Mouse (Mus musculus): ENCODE measurements around the gene Fam131b. TPM values are rescaled to one million over a fixed set of nuclear protein-coding genes. Genes with fewer than 3 reads are reported as not detected.

The Fam131b gene
- polyA plus RNA-seq, 1 experiment from 2014 or later = 0.13 TPM

- no peak for TF ChIP-seq CTCF (IDR thresholded peaks at IDR 0.05; ENCODE audit: low read depth)
Measured at GRCm38 (mm10) chr6:42270817-42271216, 53.6 kb downstream of the Fam131b start.

GRCm38 (mm10) chr6:42265391-42266330 is 58.8 kb downstream of the Fam131b start:
- Histone ChIP-seq H3K36me3 (ENCODE audit: insufficient read depth) (peaks cover 34% of the 10 kb centered on the region), H3K27ac (ENCODE audit: low read depth) (peak overlapping the region; percentile 92), H3K9ac (peak overlapping the region; percentile 92), H3K4me1 (ENCODE audit: insufficient read depth) (no peaks in the 10 kb centered on the region), H3K27me3 (ENCODE audit: insufficient read depth, low read length) (no peaks in the 10 kb centered on the region), H3K4me3 (ENCODE audit: low read depth, low read length) (peak overlapping the region; percentile 84), H3K9me3 (ENCODE audit: low read depth, low read length) (no peaks in the 10 kb centered on the region), H3K4me2 (peak overlapping the region; percentile 90)
- DNase-seq (peak; percentile 57), ATAC-seq (ENCODE audit: insufficient read depth) (no peak)
- WGBS = under 1% methylated on average over 21 of the region's 21 CpGs
- no peak for TF ChIP-seq CTCF (IDR thresholded peaks at IDR 0.05; ENCODE audit: low read depth)

More at GRCm38 (mm10) chr6:42270817-42271216, 53.6 kb downstream of the Fam131b start:
- H3K27me3 ChIP-seq (ENCODE audit: insufficient read depth, low read length) = no peaks in the 10 kb centered on the region
- H3K27ac ChIP-seq (ENCODE audit: low read depth) = no peak overlapping the region
- H3K36me3 ChIP-seq (ENCODE audit: insufficient read depth) = peaks cover 79% of the 10 kb centered on the region
- DNase-seq (no peak), ATAC-seq (ENCODE audit: insufficient read depth) (no peak)
- no peak overlapping the region for H3K4me3 ChIP-seq (ENCODE audit: low read depth, low read length)
- no peak overlapping the region for H3K9ac ChIP-seq
- H3K4me2 ChIP-seq = no peak overlapping the region
- no peaks in the 10 kb centered on the region for H3K9me3 ChIP-seq (ENCODE audit: low read depth, low read length)
- no peaks in the 10 kb centered on the region for H3K4me1 ChIP-seq (ENCODE audit: insufficient read depth)

Other genes with a start within 250 kb of the Fam131b start
- gene Tas2r139, start 183.7 kb downstream of the Fam131b start, polyA plus RNA-seq (2014; fragmentation: Nextera tagmentation; extraction: Ambion mirVana) = not detected in 2 replicates
- not detected in 2 replicates for gene Tas2r144, start 109.3 kb downstream of the Fam131b start, polyA plus RNA-seq (2014; fragmentation: Nextera tagmentation; extraction: Ambion mirVana)
- 31.8 and 34.2 TPM in 2 replicates for gene Gstk1, start 78.7 kb downstream of the Fam131b start, polyA plus RNA-seq (2014; fragmentation: Nextera tagmentation; extraction: Ambion mirVana)
- gene Tmem139, start 62.7 kb downstream of the Fam131b start, polyA plus RNA-seq (2014; fragmentation: Nextera tagmentation; extraction: Ambion mirVana) = 1.9 TPM in 2 replicates
- 71.1 and 75.1 TPM in 2 replicates for gene Casp2, start 59.7 kb downstream of the Fam131b start, polyA plus RNA-seq (2014; fragmentation: Nextera tagmentation; extraction: Ambion mirVana)
- 0.09 TPM in 1 of 2 replicates, not detected in the other for gene Clcn1, start 38.0 kb downstream of the Fam131b start, polyA plus RNA-seq (2014; fragmentation: Nextera tagmentation; extraction: Ambion mirVana)
- gene Zyx, start 25.0 kb upstream of the Fam131b start, polyA plus RNA-seq (2014; fragmentation: Nextera tagmentation; extraction: Ambion mirVana) = 194 and 198 TPM in 2 replicates
- 5.7 and 7.0 TPM in 2 replicates for gene Epha1, start 48.6 kb upstream of the Fam131b start, polyA plus RNA-seq (2014; fragmentation: Nextera tagmentation; extraction: Ambion mirVana)
- not detected in 2 replicates for gene Tas2r143, start 75.6 kb upstream of the Fam131b start, polyA plus RNA-seq (2014; fragmentation: Nextera tagmentation; extraction: Ambion mirVana)
- not detected in 2 replicates for gene Tas2r135, start 80.8 kb upstream of the Fam131b start, polyA plus RNA-seq (2014; fragmentation: Nextera tagmentation; extraction: Ambion mirVana)
- not detected in 2 replicates for gene Tas2r126, start 109.9 kb upstream of the Fam131b start, polyA plus RNA-seq (2014; fragmentation: Nextera tagmentation; extraction: Ambion mirVana)
- gene Olfr458, start 140.6 kb upstream of the Fam131b start, polyA plus RNA-seq (2014; fragmentation: Nextera tagmentation; extraction: Ambion mirVana) = not detected in 2 replicates
- not detected in 2 replicates for gene Olfr457, start 151.7 kb upstream of the Fam131b start, polyA plus RNA-seq (2014; fragmentation: Nextera tagmentation; extraction: Ambion mirVana)
- 0.18 TPM in 1 of 2 replicates, not detected in the other for gene Olfr456, start 162.6 kb upstream of the Fam131b start, polyA plus RNA-seq (2014; fragmentation: Nextera tagmentation; extraction: Ambion mirVana)
- gene Olfr455, start 222.9 kb upstream of the Fam131b start, polyA plus RNA-seq (2014; fragmentation: Nextera tagmentation; extraction: Ambion mirVana) = not detected in 2 replicates